Mouse (Mus musculus) heart, adult 2 months (tissue): ENCODE results near the gene Prkar1b. TPM values are rescaled to one million over a fixed set of nuclear protein-coding genes. Genes with fewer than 3 reads are reported as not detected.

ENCODE experiments used
- DNase-seq, 2 experiments: peaks; one replicate each; pipeline ENCODE4 v3.0.0; 2021
- H3K27ac ChIP-seq: fragments of 200-600 bp; 2 replicates; pipeline ENCODE4 v1.8.1; 2022
- H3K27me3 ChIP-seq: fragments of 200-500 bp; 2 replicates; pipeline ENCODE4 v1.6.1; 2012; ENCODE audit warnings: mild to moderate bottlenecking, low read length, inconsistent platforms, mixed read lengths; ENCODE audit not compliant: control insufficient read depth, insufficient read depth
- H3K36me3 ChIP-seq: fragments of 200-500 bp; 2 replicates; pipeline ENCODE4 v1.6.1; 2012; ENCODE audit warnings: low read length, inconsistent platforms; ENCODE audit not compliant: control insufficient read depth, insufficient read depth
- H3K4me1 ChIP-seq: fragments of 200-500 bp; 2 replicates; pipeline ENCODE4 v1.6.1; 2011; ENCODE audit warnings: low read length; ENCODE audit not compliant: control insufficient read depth, insufficient read depth
- H3K4me3 ChIP-seq: fragments of 200-600 bp; 2 replicates; pipeline ENCODE4 v1.8.1; 2022
- H3K79me2 ChIP-seq: fragments of 200-500 bp; replicated peaks from 2 replicates; pipeline ENCODE4 v1.6.1; 2012; ENCODE audit warnings: mild to moderate bottlenecking, inconsistent platforms, low read length, moderate library complexity, mixed read lengths; ENCODE audit not compliant: control insufficient read depth, insufficient read depth
- H3K9ac ChIP-seq: fragments of 200-500 bp; 2 replicates; pipeline ENCODE4 v1.6.1; 2012; ENCODE audit warnings: low read depth, mild to moderate bottlenecking, control low read depth, inconsistent platforms, low read length, mixed read lengths
- CTCF ChIP-seq: fragments of 200-600 bp; IDR thresholded peaks from 2 replicates; pipeline ENCODE4 v1.8.1; 2022; ENCODE audit warnings: antibody characterized with exemption, mild to moderate bottlenecking, moderate library complexity
- EP300 ChIP-seq: fragments of 200-500 bp; IDR thresholded peaks from 2 replicates; pipeline ENCODE4 v1.6.1; 2011; ENCODE audit warnings: low read depth, low read length, control low read depth; ENCODE audit not compliant: insufficient read depth
- POLR2A ChIP-seq: fragments of 200-500 bp; IDR thresholded peaks from 2 replicates; pipeline ENCODE4 v1.6.1; 2011; ENCODE audit warnings: mild to moderate bottlenecking, low read depth, low read length, control low read depth; ENCODE audit not compliant: insufficient read depth
- WGBS: fragments of 180-500 bp; shearing (Covaris S2); methylation state at CpG from one replicate; pipeline ENCODE4 v1.1.7; 2018; 5-methylcytosine and 5-hydroxymethylcytosine counted together
- intact Hi-C: fragments of 180-260 bp; cut with DNase I; formaldehyde crosslinking; loops from one replicate; pipeline ENCODE4 v1.15.1; 2025
- polyA plus RNA-seq: library from polyadenylated mRNA; depleted of rRNA; stranded (reverse); fragments of >200 nt; gene quantifications from 2 replicates; pipeline ENCODE4 v1.2.3, GENCODE M21; 2012
- total RNA-seq, 2 experiments: library from RNA; stranded (reverse); gene quantifications; 2 replicates each; pipeline ENCODE4 v1.2.3; 2021

Gene Prkar1b
- total and polyA plus RNA-seq, 3 experiments = 1.4 to 2.0 (median 1.5) TPM

- Histone ChIP-seq H3K27ac (peak overlapping the region; percentile 91), H3K79me2 (no peaks in the 10 kb centered on the region), H3K36me3 (peaks cover 4% of the 10 kb centered on the region), H3K4me1 (peaks cover 13% of the 10 kb centered on the region), H3K4me3 (peak overlapping the region; percentile 71), H3K27me3 (no peaks in the 10 kb centered on the region), H3K9ac (peak overlapping the region; percentile 95)
- TF ChIP-seq POLR2A (no peak; the same call in 1 of the 2 replicates), CTCF (no peak; the same call in 1 of the 2 replicates), EP300 (no peak)
- intact Hi-C loops = loop anchor here (5.0 kb wide), 2 partner anchors 87 to 152 kb away; no protein-coding TSS in a partner anchor
- WGBS = 4% methylated on average over 119 of the region's 127 CpGs
- peak; percentile 83 to 87 for DNase-seq
These were observed 154.7 kb downstream of the Prkar1b start for GRCm38 (mm10) chr5:138994786-138995720.

GRCm38 (mm10) chr5:138994108-138994785, 155.6 kb downstream of the Prkar1b start:
- H3K27me3 ChIP-seq = no peaks in the 10 kb centered on the region
- peaks cover 14% of the 10 kb centered on the region for H3K4me1 ChIP-seq
- peak overlapping the region; percentile 78 for H3K9ac ChIP-seq
- peaks cover 4% of the 10 kb centered on the region for H3K36me3 ChIP-seq
- H3K27ac ChIP-seq = peak overlapping the region; percentile 90
- DNase-seq = peak in 1 of 2 experiments; percentile 38
- WGBS = under 1% methylated on average over 48 of the region's 48 CpGs
- TF ChIP-seq CTCF (no peak), EP300 (no peak), POLR2A (no peak)
- intact Hi-C loops = loop anchor here (5.0 kb wide), 1 partner anchor 153 kb away; no protein-coding TSS in a partner anchor
- H3K79me2 ChIP-seq = no peaks in the 10 kb centered on the region
- H3K4me3 ChIP-seq = peak overlapping the region; percentile 68

GRCm38 (mm10) chr5:138993371-138994107, 156.3 kb downstream of the Prkar1b start:
- 2% methylated on average over 40 of the region's 40 CpGs for WGBS
- intact Hi-C loops = loop anchor here (5.0 kb wide), 1 partner anchor 154 kb away; no protein-coding TSS in a partner anchor

DNA sequence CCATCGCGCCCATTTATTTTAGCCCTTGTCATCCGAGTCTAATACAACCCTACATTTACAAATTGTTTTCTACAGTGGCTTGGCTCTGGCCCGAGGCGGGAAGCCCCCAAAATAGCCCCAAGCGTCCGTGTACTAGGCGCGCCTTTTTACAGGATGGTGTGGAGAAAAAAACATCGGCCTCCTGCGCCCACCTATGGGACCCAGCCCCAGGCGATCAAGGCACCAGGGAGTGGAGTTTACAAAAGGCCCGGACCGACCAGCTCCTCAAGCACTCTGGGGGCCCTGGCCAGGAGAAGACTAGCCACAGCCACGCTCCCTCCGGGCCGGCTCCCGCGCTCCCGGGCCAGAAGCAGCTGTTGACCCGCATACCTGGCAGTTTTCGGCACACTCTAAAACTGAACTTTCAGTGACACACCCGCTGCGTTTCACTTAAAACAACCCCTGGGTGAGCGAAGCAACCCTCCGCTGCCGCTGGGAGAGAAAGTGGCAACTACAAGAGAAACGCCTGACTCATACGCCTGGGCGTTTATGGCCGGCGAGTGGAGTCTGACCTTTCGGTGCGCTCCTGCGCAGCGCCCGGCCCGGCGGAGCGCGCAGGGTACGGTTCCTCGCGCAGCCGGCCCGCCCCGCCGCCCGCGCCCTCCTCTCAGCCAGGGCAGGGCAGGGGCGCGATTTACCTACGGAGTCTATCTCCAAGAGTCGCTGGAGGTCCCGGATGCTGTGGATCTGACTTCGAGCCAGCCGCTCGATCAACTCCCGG, 157.0 kb downstream of the Prkar1b start:
- 20% methylated on average over 59 of the region's 59 CpGs for WGBS
- H3K36me3 ChIP-seq = peaks cover 10% of the 10 kb centered on the region
- H3K27ac ChIP-seq = peak overlapping the region; percentile 90
- TF ChIP-seq POLR2A (no peak), CTCF (no peak), EP300 (no peak)
- H3K9ac ChIP-seq = peak overlapping the region; percentile 23
- peak; percentile 38 to 57 for DNase-seq
- H3K4me1 ChIP-seq = peaks cover 16% of the 10 kb centered on the region
- peak overlapping the region; percentile 68 for H3K4me3 ChIP-seq
- H3K27me3 ChIP-seq = no peaks in the 10 kb centered on the region
- intact Hi-C loops = loop anchor here (5.0 kb wide), 1 partner anchor 155 kb away; no protein-coding TSS in a partner anchor
- no peaks in the 10 kb centered on the region for H3K79me2 ChIP-seq

More at GRCm38 (mm10) chr5:138993371-138994107, 156.3 kb downstream of the Prkar1b start:
- peak overlapping the region; percentile 90 for H3K27ac ChIP-seq
- H3K79me2 ChIP-seq = no peaks in the 10 kb centered on the region
- peak in 1 of 2 experiments; percentile 44 for DNase-seq
- H3K27me3 ChIP-seq = no peaks in the 10 kb centered on the region
- H3K36me3 ChIP-seq = peaks cover 4% of the 10 kb centered on the region
- H3K9ac ChIP-seq = peak overlapping the region; percentile 78
- H3K4me3 ChIP-seq = peak overlapping the region; percentile 68
- peaks cover 14% of the 10 kb centered on the region for H3K4me1 ChIP-seq
- TF ChIP-seq CTCF = no peak
- TF ChIP-seq POLR2A = no peak
- TF ChIP-seq EP300 = no peak

- no peaks in the 10 kb centered on the region for H3K79me2 ChIP-seq
- H3K4me1 ChIP-seq = peaks cover 12% of the 10 kb centered on the region
- no peak overlapping the region for H3K4me3 ChIP-seq
- no peak for DNase-seq
- H3K36me3 ChIP-seq = peaks cover 10% of the 10 kb centered on the region
- intact Hi-C loops = loop anchor here (5.0 kb wide), 1 partner anchor 156 kb away; no protein-coding TSS in a partner anchor
- H3K27ac ChIP-seq = no peak overlapping the region
- no peak overlapping the region for H3K9ac ChIP-seq
- TF ChIP-seq CTCF (no peak), POLR2A (no peak), EP300 (no peak)
- H3K27me3 ChIP-seq = no peaks in the 10 kb centered on the region
- WGBS = 84% methylated on average over 4 of the region's 4 CpGs
These were observed 158.1 kb downstream of the Prkar1b start for GRCm38 (mm10) chr5:138991734-138992133.
